Mouse (Mus musculus) midbrain, embryonic 11.5 days (tissue): ENCODE data around the gene Usp6nl. TPM values are rescaled to one million over a fixed set of nuclear protein-coding genes. Genes with fewer than 3 reads are reported as not detected.

Source experiments
- ATAC-seq: fragments of 200-750 bp; cut with Nextera tagmentation; 2 replicates; pipeline ENCODE4 v1.8.0; 2017; ENCODE audit warnings: moderate TSS enrichment, moderate library complexity; ENCODE audit not compliant: low FRiP score
- DNase-seq: peaks from one replicate; pipeline ENCODE4 v3.0.0; 2015; ENCODE audit warnings: low spot score; ENCODE audit errors: missing footprints
- H3K27ac ChIP-seq: fragments of 300-500 bp; sonication (generic); 2 replicates; pipeline ENCODE4 v1.5.1; 2014; ENCODE audit warnings: low read depth, low read length
- H3K27me3 ChIP-seq: fragments of 300-500 bp; sonication (generic); 2 replicates; pipeline ENCODE4 v1.6.1; 2014; ENCODE audit warnings: mild to moderate bottlenecking, low read length, moderate library complexity, mixed read lengths; ENCODE audit not compliant: control insufficient read depth, insufficient read depth
- H3K36me3 ChIP-seq: fragments of 300-500 bp; sonication (generic); 2 replicates; pipeline ENCODE4 v1.6.1; 2014; ENCODE audit warnings: mild to moderate bottlenecking, low read length, moderate library complexity, mixed read lengths; ENCODE audit not compliant: control insufficient read depth, insufficient read depth
- H3K4me1 ChIP-seq: fragments of 300-500 bp; sonication (generic); 2 replicates; pipeline ENCODE4 v1.6.1; 2014; ENCODE audit warnings: low read length; ENCODE audit not compliant: control insufficient read depth, insufficient read depth
- H3K4me2 ChIP-seq: fragments of 300-500 bp; sonication (generic); 2 replicates; pipeline ENCODE4 v1.6.1; 2014; ENCODE audit warnings: mild to moderate bottlenecking, moderate library complexity
- H3K4me3 ChIP-seq: fragments of 300-500 bp; sonication (generic); 2 replicates; pipeline ENCODE4 v1.5.1; 2014; ENCODE audit warnings: low read depth, low read length
- H3K9ac ChIP-seq: fragments of 300-500 bp; sonication (generic); 2 replicates; pipeline ENCODE4 v1.6.1; 2014; ENCODE audit warnings: low read length
- H3K9me3 ChIP-seq: fragments of 300-500 bp; sonication (generic); 2 replicates; pipeline ENCODE4 v1.6.1; 2016; ENCODE audit warnings: low read length; ENCODE audit not compliant: control insufficient read depth
- WGBS: fragments of 180-500 bp; shearing (Covaris S2); extraction: QIAGEN DNeasy Blood & Tissue Kit; methylation state at CpG from one replicate; pipeline ENCODE4 v1.1.7; 2014; 5-methylcytosine and 5-hydroxymethylcytosine counted together
- polyA plus RNA-seq: library from polyadenylated mRNA; unstranded; fragments of >200 nt; fragmentation: Nextera tagmentation; extraction: Ambion mirVana; gene quantifications from 2 replicates; pipeline ENCODE4 v1.2.1, GENCODE M21; 2014

Gene Usp6nl
- polyA plus RNA-seq, 1 experiment from 2014 or later, result 18.2 TPM

- Histone ChIP-seq H3K4me1 (no peaks in the 10 kb centered on the region), H3K36me3 (0 out of 2 replicates have a peak, but pooled peaks cover 3% of the 10 kb centered on the region), H3K27ac (no peak overlapping the region), H3K9me3 (no peaks in the 10 kb centered on the region), H3K27me3 (no peaks in the 10 kb centered on the region), H3K9ac (no peak overlapping the region), H3K4me2 (no peak overlapping the region), H3K4me3 (no peak overlapping the region)
- WGBS, result 89% methylated on average over 1 of the region's 1 CpGs
- DNase-seq, result no peak
- no peak for ATAC-seq
Observed at GRCm38 (mm10) chr2:6396626-6397146, 74.2 kb downstream of the Usp6nl start.

- Histone ChIP-seq H3K27me3 (no peaks in the 10 kb centered on the region), H3K9me3 (no peaks in the 10 kb centered on the region), H3K4me1 (no peaks in the 10 kb centered on the region; the same call in 1 of the 2 replicates), H3K4me2 (no peak overlapping the region), H3K4me3 (no peak overlapping the region), H3K9ac (no peak overlapping the region), H3K36me3 (0 out of 2 replicates have a peak, but pooled peaks cover 3% of the 10 kb centered on the region), H3K27ac (no peak overlapping the region)
- WGBS, result 51% methylated on average over 3 of the region's 3 CpGs
- DNase-seq, result no peak
- no peak for ATAC-seq
Observed at GRCm38 (mm10) chr2:6397166-6397565, 74.7 kb downstream of the Usp6nl start.

DNA sequence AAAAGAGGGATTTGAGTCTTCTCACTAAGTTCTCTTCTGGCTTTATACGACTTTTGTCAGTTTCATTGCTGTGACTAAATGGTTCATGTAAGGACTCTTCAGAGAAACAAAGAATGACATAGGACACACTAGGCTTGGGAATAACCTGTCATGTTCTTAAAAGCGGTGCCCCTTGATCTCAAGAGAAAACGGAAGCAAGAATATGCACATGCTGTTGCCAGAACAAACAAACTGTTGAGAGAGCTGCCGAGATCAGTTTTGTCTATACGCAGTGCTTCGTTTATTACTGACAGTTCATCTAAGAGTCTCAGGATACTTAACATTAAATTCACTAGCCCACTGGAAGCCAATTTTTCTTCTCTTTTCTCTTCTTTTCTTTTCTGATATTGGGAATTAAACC lies 76.4 kb downstream of the Usp6nl start:
- 87% methylated on average over 6 of the region's 6 CpGs for WGBS
- H3K27me3 ChIP-seq, result no peaks in the 10 kb centered on the region
- H3K27ac ChIP-seq, result no peak overlapping the region
- peaks cover 5% of the 10 kb centered on the region for H3K4me1 ChIP-seq
- DNase-seq (no peak), ATAC-seq (no peak)
- no peak overlapping the region for H3K4me3 ChIP-seq
- no peak overlapping the region for H3K4me2 ChIP-seq
- no peak overlapping the region for H3K9ac ChIP-seq
- no peaks in the 10 kb centered on the region for H3K9me3 ChIP-seq
- no peaks in the 10 kb centered on the region for H3K36me3 ChIP-seq

- no peak for ATAC-seq
- no peak for DNase-seq
- Histone ChIP-seq H3K36me3 (no peaks in the 10 kb centered on the region), H3K9me3 (no peaks in the 10 kb centered on the region), H3K4me2 (no peak overlapping the region), H3K9ac (no peak overlapping the region), H3K27ac (no peak overlapping the region), H3K4me3 (no peak overlapping the region), H3K27me3 (no peaks in the 10 kb centered on the region), H3K4me1 (peaks cover 14% of the 10 kb centered on the region)
- WGBS, result 88% methylated on average over 10 of the region's 10 CpGs
Observed at GRCm38 (mm10) chr2:6401039-6401438, 78.6 kb downstream of the Usp6nl start.

- peaks cover 14% of the 10 kb centered on the region for H3K4me1 ChIP-seq
- no peaks in the 10 kb centered on the region for H3K9me3 ChIP-seq
- WGBS, result 8% methylated on average over 11 of the region's 11 CpGs
- H3K36me3 ChIP-seq, result no peaks in the 10 kb centered on the region
- H3K27me3 ChIP-seq, result no peaks in the 10 kb centered on the region
- no peak overlapping the region for H3K4me3 ChIP-seq
- DNase-seq (peak; percentile 92), ATAC-seq (peak; percentile 75)
- H3K27ac ChIP-seq, result no peak overlapping the region
- H3K4me2 ChIP-seq, result no peak overlapping the region
- H3K9ac ChIP-seq, result no peak overlapping the region
Observed at GRCm38 (mm10) chr2:6403375-6403774, 80.9 kb downstream of the Usp6nl start.

DNA sequence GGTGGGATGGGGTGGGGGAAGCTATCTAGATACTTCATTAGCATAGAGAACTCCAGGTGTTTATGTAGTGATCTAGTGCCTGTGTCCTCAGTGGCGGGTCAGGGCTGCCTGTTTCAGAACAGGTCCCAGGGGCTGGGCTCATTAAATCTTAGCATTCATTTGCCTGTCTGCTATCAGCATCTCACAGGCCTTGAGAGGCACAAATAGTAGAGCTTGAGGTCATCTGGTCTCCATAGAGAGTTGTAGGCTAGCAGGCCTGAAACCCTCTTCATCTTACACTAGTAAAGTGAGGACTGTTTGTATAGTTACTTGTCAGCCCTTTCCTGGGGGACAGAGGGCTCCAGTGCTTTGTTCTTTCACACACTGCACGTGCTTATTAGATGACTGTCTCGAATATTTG lies 81.5 kb downstream of the Usp6nl start:
- H3K4me1 ChIP-seq, result peaks cover 14% of the 10 kb centered on the region
- WGBS, result 65% methylated on average over 3 of the region's 3 CpGs
- peak; percentile 22; the same call in 1 of the 2 replicates for ATAC-seq
- no peaks in the 10 kb centered on the region for H3K9me3 ChIP-seq
- no peak for DNase-seq
- no peaks in the 10 kb centered on the region for H3K36me3 ChIP-seq
- no peak overlapping the region for H3K4me2 ChIP-seq
- H3K27me3 ChIP-seq, result no peaks in the 10 kb centered on the region
- no peak overlapping the region for H3K27ac ChIP-seq
- H3K4me3 ChIP-seq, result no peak overlapping the region
- H3K9ac ChIP-seq, result no peak overlapping the region

GRCm38 (mm10) chr2:6404627-6405026 lies 82.2 kb downstream of the Usp6nl start:
- peaks cover 14% of the 10 kb centered on the region for H3K4me1 ChIP-seq
- peak; percentile 16 for ATAC-seq
- no peaks in the 10 kb centered on the region for H3K36me3 ChIP-seq
- no peaks in the 10 kb centered on the region for H3K9me3 ChIP-seq
- H3K4me3 ChIP-seq, result no peak overlapping the region
- H3K27ac ChIP-seq, result 0 out of 2 replicates have a peak overlapping the region, but pooled peaks have one; percentile 0
- H3K4me2 ChIP-seq, result no peak overlapping the region
- H3K9ac ChIP-seq, result no peak overlapping the region
- H3K27me3 ChIP-seq, result no peaks in the 10 kb centered on the region
- WGBS, result 83% methylated on average over 7 of the region's 7 CpGs
- no peak for DNase-seq

- ATAC-seq, result peak; percentile 82
- Histone ChIP-seq H3K27me3 (no peaks in the 10 kb centered on the region), H3K4me3 (no peak overlapping the region), H3K27ac (no peak overlapping the region), H3K9ac (no peak overlapping the region; the same call in 1 of the 2 replicates), H3K9me3 (no peaks in the 10 kb centered on the region), H3K36me3 (no peaks in the 10 kb centered on the region), H3K4me1 (peaks cover 14% of the 10 kb centered on the region), H3K4me2 (no peak overlapping the region)
- DNase-seq, result peak; percentile 96
- WGBS, result 26% methylated on average over 10 of the region's 10 CpGs
Observed at GRCm38 (mm10) chr2:6405059-6406033, 82.9 kb downstream of the Usp6nl start.

GRCm38 (mm10) chr2:6407711-6408110 lies 85.2 kb downstream of the Usp6nl start:
- H3K9ac ChIP-seq, result no peak overlapping the region
- no peak for ATAC-seq
- no peaks in the 10 kb centered on the region for H3K36me3 ChIP-seq
- H3K4me1 ChIP-seq, result peaks cover 14% of the 10 kb centered on the region
- H3K9me3 ChIP-seq, result no peaks in the 10 kb centered on the region
- H3K27me3 ChIP-seq, result no peaks in the 10 kb centered on the region
- H3K4me2 ChIP-seq, result no peak overlapping the region
- no peak for DNase-seq
- no peak overlapping the region for H3K27ac ChIP-seq
- 89% methylated on average over 1 of the region's 1 CpGs for WGBS
- H3K4me3 ChIP-seq, result no peak overlapping the region
